Mouse (Mus musculus) forebrain, embryonic 11.5 days (tissue): Measurements from ENCODE around the gene H2-Aa. TPM values are rescaled to one million over a fixed set of nuclear protein-coding genes. Genes with fewer than 3 reads are reported as not detected.
A peak's percentile ranks its signal among the peaks of the same experiment; 100 is the strongest.
"Not testable (repeated sequence)": the region's sequence is repeated elsewhere in the genome, so short reads cannot be mapped to it uniquely, and the experiment has no call there.

Experiments
- ATAC-seq: fragments of 200-750 bp; cut with Nextera tagmentation; replicated peaks from 2 replicates; pipeline ENCODE4 v1.8.0; 2017; ENCODE audit warnings: moderate TSS enrichment; ENCODE audit not compliant: low FRiP score
- DNase-seq: peaks from one replicate; pipeline ENCODE4 v3.0.0-alpha.2; 2017; ENCODE audit warnings: low spot score
- H3K27ac ChIP-seq: fragments of 300-500 bp; sonication (generic); 2 replicates; pipeline ENCODE4 v1.5.1; 2014; ENCODE audit warnings: low read depth, low read length
- H3K27me3 ChIP-seq: fragments of 300-500 bp; sonication (generic); 2 replicates; pipeline ENCODE4 v1.6.1; 2014; ENCODE audit warnings: mild to moderate bottlenecking, low read length, mixed read lengths; ENCODE audit not compliant: control insufficient read depth, insufficient read depth
- H3K36me3 ChIP-seq: fragments of 300-500 bp; sonication (generic); 2 replicates; pipeline ENCODE4 v1.6.1; 2014; ENCODE audit warnings: mild to moderate bottlenecking, low read length, moderate library complexity, mixed read lengths; ENCODE audit not compliant: control insufficient read depth, insufficient read depth
- H3K4me1 ChIP-seq: fragments of 300-500 bp; sonication (generic); replicated peaks from 2 replicates; pipeline ENCODE4 v1.6.1; 2014; ENCODE audit warnings: low read length, mixed read lengths; ENCODE audit not compliant: control insufficient read depth, insufficient read depth
- H3K4me2 ChIP-seq: fragments of 300-500 bp; sonication (generic); 2 replicates; pipeline ENCODE4 v1.6.1; 2014; ENCODE audit warnings: low read depth, mild to moderate bottlenecking, low read length, moderate library complexity, mixed read lengths; ENCODE audit not compliant: severe bottlenecking
- H3K4me3 ChIP-seq: fragments of 300-500 bp; sonication (generic); 2 replicates; pipeline ENCODE4 v1.5.1; 2014; ENCODE audit warnings: low read depth, low read length
- H3K9ac ChIP-seq: fragments of 300-500 bp; sonication (generic); 2 replicates; pipeline ENCODE4 v1.6.1; 2014; ENCODE audit warnings: low read length
- H3K9me3 ChIP-seq: fragments of 300-500 bp; sonication (generic); 2 replicates; pipeline ENCODE4 v1.6.1; 2016; ENCODE audit warnings: low read length, mixed read lengths; ENCODE audit not compliant: control insufficient read depth
- WGBS: fragments of 180-500 bp; shearing (Covaris S2); extraction: QIAGEN DNeasy Blood & Tissue Kit; methylation state at CpG from one replicate; pipeline ENCODE4 v1.1.7; 2014; 5-methylcytosine and 5-hydroxymethylcytosine counted together
- polyA plus RNA-seq: library from polyadenylated mRNA; unstranded; fragments of >200 nt; fragmentation: Nextera tagmentation; extraction: Ambion mirVana; gene quantifications from 2 replicates; pipeline ENCODE4 v1.2.1, GENCODE M21; 2014

H2-Aa gene
- polyA plus RNA-seq, 1 experiment from 2014 or later = not detected

GRCm38 (mm10) chr17:34313393-34313792 lies 25.8 kb upstream of the H2-Aa start:
- no peak for ATAC-seq
- 40% methylated on average over 3 of the region's 3 CpGs for WGBS
- H3K27me3 ChIP-seq = no peaks in the 10 kb centered on the region
- no peaks in the 10 kb centered on the region for H3K4me1 ChIP-seq
- H3K36me3 ChIP-seq = no peaks in the 10 kb centered on the region
- peak; percentile 83 for DNase-seq
- no peak overlapping the region for H3K4me3 ChIP-seq
- H3K9ac ChIP-seq = no peak overlapping the region
- no peak overlapping the region for H3K4me2 ChIP-seq
- H3K27ac ChIP-seq = no peak overlapping the region
- no peaks in the 10 kb centered on the region for H3K9me3 ChIP-seq

DNA sequence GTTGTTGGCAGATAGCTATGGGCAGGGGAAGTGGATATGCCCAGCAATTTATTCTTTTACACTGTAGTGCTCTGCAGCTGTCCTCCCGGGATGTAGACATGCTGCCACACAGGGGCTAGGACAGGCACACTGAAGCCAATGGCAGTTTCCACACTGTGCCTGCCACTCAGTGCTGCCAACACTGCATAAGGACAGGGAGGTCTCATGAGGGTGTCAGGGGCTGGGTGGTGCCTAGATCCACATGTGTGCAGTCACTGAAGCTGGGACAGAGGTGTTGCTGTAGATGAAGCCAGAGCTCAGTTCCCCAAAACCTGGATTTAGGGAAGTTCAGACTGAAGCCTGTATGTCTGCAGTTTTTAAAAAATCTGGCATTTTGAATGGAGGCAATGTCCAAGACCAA lies 24.6 kb upstream of the H2-Aa start:
- H3K9ac ChIP-seq = no peak overlapping the region
- H3K4me3 ChIP-seq = no peak overlapping the region
- no peak for DNase-seq
- H3K4me1 ChIP-seq = no peaks in the 10 kb centered on the region
- H3K36me3 ChIP-seq = no peaks in the 10 kb centered on the region
- H3K27me3 ChIP-seq = no peaks in the 10 kb centered on the region
- no peak overlapping the region for H3K4me2 ChIP-seq
- no peak overlapping the region for H3K27ac ChIP-seq
- 92% methylated on average over 1 of the region's 1 CpGs for WGBS
- ATAC-seq = no peak
- no peaks in the 10 kb centered on the region for H3K9me3 ChIP-seq

- not testable (repeated sequence) for H3K9ac ChIP-seq, H3K4me2 ChIP-seq, H3K27ac ChIP-seq, H3K36me3 ChIP-seq, ATAC-seq, H3K9me3 ChIP-seq, H3K4me3 ChIP-seq, H3K4me1 ChIP-seq, DNase-seq, H3K27me3 ChIP-seq
- WGBS = 86% methylated on average over 3 of the region's 3 CpGs
Measured at GRCm38 (mm10) chr17:34310526-34310925, 22.9 kb upstream of the H2-Aa start.

DNA sequence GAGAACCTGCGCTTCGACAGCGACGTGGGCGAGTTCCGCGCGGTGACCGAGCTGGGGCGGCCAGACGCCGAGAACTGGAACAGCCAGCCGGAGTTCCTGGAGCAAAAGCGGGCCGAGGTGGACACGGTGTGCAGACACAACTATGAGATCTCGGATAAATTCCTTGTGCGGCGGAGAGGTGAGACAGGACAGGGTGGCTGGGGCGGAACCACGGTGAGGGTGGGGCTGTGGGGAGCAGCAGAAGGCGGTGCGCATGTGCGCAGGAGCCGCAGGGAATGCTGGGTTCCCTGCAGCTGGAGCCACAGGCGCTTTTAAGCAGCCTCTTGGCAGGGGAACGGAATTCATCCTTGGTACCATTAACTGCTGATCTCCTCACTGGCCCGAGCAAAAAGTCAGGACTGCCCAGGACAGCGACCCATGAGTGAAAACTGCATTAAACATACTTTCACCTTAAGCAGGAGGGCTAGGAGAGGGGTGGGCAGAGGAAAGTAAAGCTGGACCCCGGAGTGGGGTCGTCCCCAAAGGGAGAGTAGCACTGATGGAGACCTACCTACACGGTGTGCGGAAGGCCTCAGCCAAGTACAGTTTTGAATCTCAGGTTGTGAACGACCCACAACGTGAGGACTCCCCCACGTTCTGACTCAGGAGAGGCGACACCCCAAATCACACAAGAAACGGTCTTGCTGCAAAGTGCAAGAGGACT lies 22.2 kb upstream of the H2-Aa start:
- Histone ChIP-seq H3K4me3 (peak overlapping the region; percentile 54), H3K4me1 (no peaks in the 10 kb centered on the region), H3K36me3 (no peaks in the 10 kb centered on the region), H3K9ac (peak overlapping the region; percentile 66), H3K27ac (no peak overlapping the region), H3K9me3 (no peaks in the 10 kb centered on the region), H3K4me2 (peak overlapping the region; percentile 67), H3K27me3 (no peaks in the 10 kb centered on the region)
- peak; percentile 75 for ATAC-seq
- 21% methylated on average over 38 of the region's 38 CpGs for WGBS
- DNase-seq = peak; percentile 78

- 28% methylated on average over 10 of the region's 10 CpGs for WGBS
Measured at GRCm38 (mm10) chr17:34309225-34309624, 21.6 kb upstream of the H2-Aa start.

GRCm38 (mm10) chr17:34308161-34308560 lies 20.5 kb upstream of the H2-Aa start:
- Histone ChIP-seq H3K4me2 (no peak overlapping the region), H3K27ac (no peak overlapping the region), H3K36me3 (no peaks in the 10 kb centered on the region), H3K4me3 (no peak overlapping the region), H3K9ac (no peak overlapping the region), H3K9me3 (no peaks in the 10 kb centered on the region), H3K27me3 (no peaks in the 10 kb centered on the region), H3K4me1 (no peaks in the 10 kb centered on the region)
- ATAC-seq = no peak
- WGBS = 82% methylated on average over 4 of the region's 4 CpGs
- no peak for DNase-seq

More at GRCm38 (mm10) chr17:34309225-34309624, 21.6 kb upstream of the H2-Aa start:
- H3K4me3 ChIP-seq = peak overlapping the region; percentile 54
- no peaks in the 10 kb centered on the region for H3K4me1 ChIP-seq
- H3K9ac ChIP-seq = peak overlapping the region; percentile 66
- ATAC-seq (no peak), DNase-seq (no peak)
- H3K36me3 ChIP-seq = no peaks in the 10 kb centered on the region
- no peaks in the 10 kb centered on the region for H3K9me3 ChIP-seq
- H3K27ac ChIP-seq = no peak overlapping the region
- H3K4me2 ChIP-seq = peak overlapping the region; percentile 67
- H3K27me3 ChIP-seq = no peaks in the 10 kb centered on the region

- no peaks in the 10 kb centered on the region for H3K36me3 ChIP-seq
- H3K4me2 ChIP-seq = no peak overlapping the region
- no peak overlapping the region for H3K27ac ChIP-seq
- no peak for DNase-seq
- H3K27me3 ChIP-seq = no peaks in the 10 kb centered on the region
- no peak overlapping the region for H3K4me3 ChIP-seq
- no peaks in the 10 kb centered on the region for H3K9me3 ChIP-seq
- no peaks in the 10 kb centered on the region for H3K4me1 ChIP-seq
- ATAC-seq = no peak
- no peak overlapping the region for H3K9ac ChIP-seq
Measured at GRCm38 (mm10) chr17:34307216-34307615, 19.6 kb upstream of the H2-Aa start.

- no peaks in the 10 kb centered on the region for H3K9me3 ChIP-seq
- H3K4me1 ChIP-seq = no peaks in the 10 kb centered on the region
- no peak overlapping the region for H3K9ac ChIP-seq
- ATAC-seq (no peak), DNase-seq (no peak)
- no peak overlapping the region for H3K4me3 ChIP-seq
- H3K27me3 ChIP-seq = no peaks in the 10 kb centered on the region
- H3K36me3 ChIP-seq = no peaks in the 10 kb centered on the region
- H3K27ac ChIP-seq = no peak overlapping the region
- H3K4me2 ChIP-seq = no peak overlapping the region
- 81% methylated on average over 2 of the region's 2 CpGs for WGBS
Measured at GRCm38 (mm10) chr17:34306407-34306806, 18.8 kb upstream of the H2-Aa start.

DNA sequence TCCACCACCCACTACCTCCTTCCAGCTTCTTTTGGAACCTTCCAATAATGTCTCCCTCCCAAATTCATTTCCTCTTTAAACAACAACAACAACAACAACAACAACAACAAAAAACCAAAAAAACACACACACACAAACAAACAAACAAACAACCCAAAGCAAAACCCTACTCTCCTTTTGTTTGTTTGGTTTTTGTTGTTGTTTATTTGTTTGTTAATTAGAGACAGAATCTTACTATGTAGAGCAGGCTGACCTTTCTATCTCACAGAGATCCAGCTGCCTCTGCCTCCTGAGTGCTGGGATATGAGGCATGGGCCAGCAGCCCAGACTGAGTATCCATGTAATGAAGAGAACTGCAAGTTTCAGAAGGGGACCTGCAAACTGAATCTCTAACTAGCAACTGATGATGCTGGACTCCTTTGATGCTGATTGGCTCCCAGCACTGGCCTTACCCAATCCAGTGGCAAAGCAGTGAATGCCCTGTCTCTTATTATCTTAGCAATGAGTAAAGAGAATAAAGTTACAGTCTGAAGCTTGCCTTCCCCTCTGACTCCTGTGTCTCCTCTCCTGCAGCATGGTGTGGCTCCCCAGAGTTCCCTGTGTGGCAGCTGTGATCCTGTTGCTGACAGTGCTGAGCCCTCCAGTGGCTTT lies 17.9 kb upstream of the H2-Aa start, which contains the start of gene H2-Eb1:
Gene H2-Eb1 (plus strand): TSS at position 488 of the 651 bp plus-strand sequence.
- ATAC-seq (peak; percentile 42; the same call in 1 of the 2 replicates), DNase-seq (peak; percentile 81)
- Histone ChIP-seq H3K27me3 (no peaks in the 10 kb centered on the region), H3K4me1 (no peaks in the 10 kb centered on the region), H3K9ac (no peak within 1 kb of the TSS), H3K4me2 (no peak within 1 kb of the TSS), H3K9me3 (no peaks in the 10 kb centered on the region), H3K36me3 (no peaks in the 10 kb centered on the region), H3K4me3 (no peak within 1 kb of the TSS), H3K27ac (no peak within 1 kb of the TSS)
